22 mouse cellular contexts compared by ENCODE assay signal in genomic region chr5:13959575-13959974, GRCm38 (mm10).
DNase-seq lines count a peak whose midpoint lies in the region; ATAC-seq and TF ChIP-seq lines count a peak whose summit lies in the region.
"Had no signal": no experiment of that assay in that cellular context is flagged by ENCODE, and none has a peak within 500 bp of the region (broad histone marks: within the 10 kb centered on the region; RNA-seq: fewer than 3 reads in every experiment).

No protein-coding gene starts in this region.

- 30% methylated on average over 4 of the region's 4 CpGs for WGBS in intestine, embryonic 16.5 days
- 11% methylated on average over 4 of the region's 4 CpGs for WGBS in lung, embryonic 14.5 days
- 30% methylated on average over 4 of the region's 4 CpGs for WGBS in stomach, embryonic 15.5 days

- peak; percentile 9 for DNase-seq in embryo, embryonic 10 days (ENCODE audit: low spot score)
- no peak for DNase-seq in embryo, embryonic 9.5 days (ENCODE audit: extremely low spot score)
- peak; percentile 57 for DNase-seq in lung, embryonic 14.5 days
- no peak for DNase-seq in right cerebral cortex, adult 2 months (ENCODE audit: low spot score in 2 of 2)
- DNase-seq in urinary bladder, adult 2 months (ENCODE audit: low spot score), result no peak
- no peak for DNase-seq in adrenal gland, postnatal 14 days
- DNase-seq: adrenal gland, postnatal 10 days; cerebellum, adult 18-20 months; forebrain, postnatal 0 days; gastrocnemius, adult 2 months; heart, adult 11 months; kidney, adult 9 months; layer of hippocampus, postnatal 36 days; thymus, adult 2 months had no signal

- peak; percentile 59; the same call in 1 of the 2 replicates for ATAC-seq in intestine, embryonic 16.5 days
- peak; percentile 99 for ATAC-seq in lung, embryonic 14.5 days (ENCODE audit: insufficient read depth)
- ATAC-seq in stomach, embryonic 15.5 days (ENCODE audit: insufficient read depth, low FRiP score, low read depth), result peak; percentile 90
- ATAC-seq: forebrain, postnatal 0 days; hindbrain, postnatal 0 days had no signal

- H3K4me2 ChIP-seq in intestine, embryonic 16.5 days (ENCODE audit: low read depth, low read length), result no peak overlapping the region
- no peak overlapping the region for H3K4me2 ChIP-seq in lung, embryonic 14.5 days
- no peak overlapping the region for H3K4me2 ChIP-seq in stomach, embryonic 15.5 days
- H3K4me2 ChIP-seq: embryonic facial prominence, embryonic 12.5 days; heart, embryonic 15.5 days; midbrain, embryonic 12.5 days; neural tube, embryonic 15.5 days had no signal

- no peak for TF ChIP-seq CTCF in lung, embryonic 14.5 days (IDR thresholded peaks at IDR 0.05; ENCODE audit: low read depth)

- no peaks in the 10 kb centered on the region for H3K27me3 ChIP-seq in intestine, embryonic 16.5 days (replicated peaks; ENCODE audit: control insufficient read depth, insufficient read depth, low read length)
- H3K27me3 ChIP-seq in lung, embryonic 14.5 days (ENCODE audit: insufficient read depth, low read length), result no peaks in the 10 kb centered on the region
- no peaks in the 10 kb centered on the region for H3K27me3 ChIP-seq in stomach, embryonic 15.5 days (replicated peaks)
- H3K27me3 ChIP-seq: embryonic facial prominence, embryonic 12.5 days; heart, embryonic 15.5 days; midbrain, embryonic 12.5 days; neural tube, embryonic 15.5 days had no signal

- no peaks in the 10 kb centered on the region for H3K4me1 ChIP-seq in intestine, embryonic 16.5 days (ENCODE audit: control insufficient read depth, insufficient read depth, low read length)
- H3K4me1 ChIP-seq in lung, embryonic 14.5 days (ENCODE audit: insufficient read depth), result no peaks in the 10 kb centered on the region
- H3K4me1 ChIP-seq in stomach, embryonic 15.5 days, result no peaks in the 10 kb centered on the region
- H3K4me1 ChIP-seq: embryonic facial prominence, embryonic 12.5 days; heart, embryonic 15.5 days; midbrain, embryonic 12.5 days; neural tube, embryonic 15.5 days had no signal

- H3K27ac ChIP-seq in intestine, embryonic 16.5 days (ENCODE audit: low read length), result no peak overlapping the region
- no peak overlapping the region for H3K27ac ChIP-seq in lung, embryonic 14.5 days (ENCODE audit: low read depth)
- H3K27ac ChIP-seq in stomach, embryonic 15.5 days, result no peak overlapping the region
- H3K27ac ChIP-seq: embryonic facial prominence, embryonic 12.5 days; gastrocnemius, adult 2 months; heart, embryonic 15.5 days; hindbrain, postnatal 0 days; macrophage; midbrain, embryonic 12.5 days; neural tube, embryonic 15.5 days had no signal

- no peaks in the 10 kb centered on the region for H3K9me3 ChIP-seq in intestine, embryonic 16.5 days (ENCODE audit: control insufficient read depth, low read length)
- H3K9me3 ChIP-seq in lung, embryonic 14.5 days (ENCODE audit: low read depth, low read length), result no peaks in the 10 kb centered on the region
- H3K9me3 ChIP-seq in stomach, embryonic 15.5 days, result no peaks in the 10 kb centered on the region
- H3K9me3 ChIP-seq: embryonic facial prominence, embryonic 12.5 days; heart, embryonic 15.5 days; midbrain, embryonic 12.5 days; neural tube, embryonic 15.5 days had no signal

- no peak overlapping the region for H3K9ac ChIP-seq in intestine, embryonic 16.5 days (ENCODE audit: low read depth, low read length)
- H3K9ac ChIP-seq in lung, embryonic 14.5 days, result no peak overlapping the region
- no peak overlapping the region for H3K9ac ChIP-seq in stomach, embryonic 15.5 days
- H3K9ac ChIP-seq: embryonic facial prominence, embryonic 12.5 days; forebrain, postnatal 0 days; heart, embryonic 15.5 days; midbrain, embryonic 12.5 days; neural tube, embryonic 15.5 days had no signal

- H3K4me3 ChIP-seq in intestine, embryonic 16.5 days (ENCODE audit: low read length), result no peak overlapping the region
- no peak overlapping the region for H3K4me3 ChIP-seq in lung, embryonic 14.5 days (ENCODE audit: low read depth, low read length)
- no peak overlapping the region for H3K4me3 ChIP-seq in stomach, embryonic 15.5 days (replicated peaks)
- H3K4me3 ChIP-seq: embryonic facial prominence, embryonic 12.5 days; gastrocnemius, adult 2 months; heart, embryonic 15.5 days; midbrain, embryonic 12.5 days; neural tube, embryonic 15.5 days had no signal

- no peaks in the 10 kb centered on the region for H3K36me3 ChIP-seq in intestine, embryonic 16.5 days (ENCODE audit: control insufficient read depth, insufficient read depth, low read length)
- H3K36me3 ChIP-seq in lung, embryonic 14.5 days (ENCODE audit: insufficient read depth), result no peaks in the 10 kb centered on the region
- no peaks in the 10 kb centered on the region for H3K36me3 ChIP-seq in stomach, embryonic 15.5 days
- H3K36me3 ChIP-seq: embryonic facial prominence, embryonic 12.5 days; heart, embryonic 15.5 days; midbrain, embryonic 12.5 days; neural tube, embryonic 15.5 days had no signal

Comparison
In these comparisons a context has a peak if more than half of its experiments do, and no peak if none do; other contexts are left out.
1. DNase-seq: peak in embryo, embryonic 10 days (single experiment) and lung, embryonic 14.5 days (single experiment); none in embryo, embryonic 9.5 days (single experiment), right cerebral cortex, adult 2 months (0 of 2), urinary bladder, adult 2 months (single experiment) and adrenal gland, postnatal 14 days (single experiment).
2. Peak in every context shown above with its lines, with median percentiles within 50 percentile points of each other: ATAC-seq.